Mouse (Mus musculus) stomach, embryonic 16.5 days (tissue): ENCODE data around the gene Pcbp2. TPM values are rescaled to one million over a fixed set of nuclear protein-coding genes. Genes with fewer than 3 reads are reported as not detected.

Experiments used
- ATAC-seq: fragments of 200-750 bp; cut with Nextera tagmentation; 2 replicates; pipeline ENCODE4 v1.8.0; 2017; ENCODE audit warnings: moderate number of reproducible peaks, moderate TSS enrichment; ENCODE audit not compliant: insufficient read depth, low FRiP score
- H3K27ac ChIP-seq: fragments of 300-500 bp; sonication (generic); 2 replicates; pipeline ENCODE4 v1.5.1; 2014; ENCODE audit warnings: low read length
- H3K27me3 ChIP-seq: fragments of 300-500 bp; sonication (generic); 2 replicates; pipeline ENCODE4 v1.6.1; 2014; ENCODE audit warnings: low read length, control low read depth, mixed read lengths; ENCODE audit not compliant: control insufficient read depth, insufficient read depth
- H3K36me3 ChIP-seq: fragments of 300-500 bp; sonication (generic); 2 replicates; pipeline ENCODE4 v1.6.1; 2014; ENCODE audit warnings: low read length; ENCODE audit not compliant: control insufficient read depth, insufficient read depth
- H3K4me1 ChIP-seq: fragments of 300-500 bp; sonication (generic); 2 replicates; pipeline ENCODE4 v1.6.1; 2014; ENCODE audit warnings: low read length, control low read depth, mixed read lengths; ENCODE audit not compliant: control insufficient read depth, insufficient read depth
- H3K4me2 ChIP-seq: fragments of 300-500 bp; sonication (generic); 2 replicates; pipeline ENCODE4 v1.6.1; 2014; ENCODE audit warnings: low read depth, low read length, mixed read lengths
- H3K4me3 ChIP-seq: fragments of 300-500 bp; sonication (generic); replicated peaks from 2 replicates; pipeline ENCODE4 v1.5.1; 2014; ENCODE audit warnings: mild to moderate bottlenecking, low read length
- H3K9ac ChIP-seq: fragments of 300-500 bp; sonication (generic); 2 replicates; pipeline ENCODE4 v1.6.1; 2014; ENCODE audit warnings: low read length
- H3K9me3 ChIP-seq: fragments of 300-500 bp; sonication (generic); replicated peaks from 2 replicates; pipeline ENCODE4 v1.6.1; 2016; ENCODE audit warnings: low read length, control low read depth; ENCODE audit not compliant: control insufficient read depth
- WGBS: fragments of 180-500 bp; shearing (Covaris S2); extraction: QIAGEN DNeasy Blood & Tissue Kit; methylation state at CpG from one replicate; pipeline ENCODE4 v1.1.7; 2014; 5-methylcytosine and 5-hydroxymethylcytosine counted together
- polyA plus RNA-seq: library from polyadenylated mRNA; unstranded; fragments of >200 nt; fragmentation: Nextera tagmentation; extraction: Ambion mirVana; gene quantifications from 2 replicates; pipeline ENCODE4 v1.2.1, GENCODE M21; 2015

Gene Pcbp2
- polyA plus RNA-seq, 1 experiment from 2014 or later, result 166 TPM

DNA sequence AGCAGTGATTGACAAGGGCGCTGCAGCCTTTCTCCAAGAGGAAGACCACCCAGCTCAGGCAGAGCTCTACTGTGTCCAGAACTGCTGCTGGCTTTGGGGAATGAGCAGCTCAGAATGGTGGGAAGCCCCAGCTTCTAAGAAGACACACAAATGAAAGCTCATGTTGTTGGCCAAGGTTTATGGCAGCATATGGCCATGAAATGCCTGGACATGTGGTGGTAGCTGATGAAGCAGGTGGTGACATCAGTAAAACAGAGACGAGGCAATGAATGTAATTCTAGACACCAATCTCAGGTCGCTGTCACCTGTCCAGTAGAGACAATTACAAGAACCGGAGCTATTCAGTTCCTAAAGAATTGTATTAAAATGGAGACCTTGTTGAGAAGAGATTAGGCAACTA is 74.5 kb downstream of the Pcbp2 start:
- no peak for ATAC-seq
- Histone ChIP-seq H3K36me3 (peaks cover 28% of the 10 kb centered on the region), H3K4me3 (no peak overlapping the region), H3K4me1 (no peaks in the 10 kb centered on the region), H3K9ac (no peak overlapping the region), H3K9me3 (no peaks in the 10 kb centered on the region), H3K27me3 (no peaks in the 10 kb centered on the region), H3K27ac (no peak overlapping the region), H3K4me2 (no peak overlapping the region)
- 93% methylated on average over 4 of the region's 4 CpGs for WGBS

DNA sequence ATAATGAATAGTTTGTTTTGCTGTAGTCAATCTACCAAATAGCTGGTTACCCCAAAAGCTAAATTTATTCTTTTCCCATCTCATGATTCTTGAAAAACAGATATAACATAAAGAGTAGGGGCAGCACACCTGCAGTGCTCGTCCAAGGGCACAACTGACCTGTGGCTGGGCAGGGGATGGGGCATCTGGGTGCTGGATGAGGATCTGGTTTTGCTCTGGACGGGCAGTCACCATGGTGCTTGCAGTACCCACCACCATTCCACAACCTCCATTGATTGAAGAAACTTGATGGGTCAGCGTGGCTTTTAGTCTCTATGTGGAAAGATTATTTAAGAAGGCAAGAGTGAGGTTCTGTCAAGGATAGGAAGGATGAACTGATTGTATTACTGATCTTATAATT is 75.9 kb downstream of the Pcbp2 start:
- Histone ChIP-seq H3K27me3 (no peaks in the 10 kb centered on the region), H3K9me3 (no peaks in the 10 kb centered on the region), H3K4me2 (no peak overlapping the region), H3K9ac (no peak overlapping the region), H3K27ac (no peak overlapping the region), H3K4me1 (no peaks in the 10 kb centered on the region), H3K36me3 (peaks cover 32% of the 10 kb centered on the region), H3K4me3 (no peak overlapping the region)
- no peak for ATAC-seq
- 92% methylated on average over 3 of the region's 3 CpGs for WGBS

DNA sequence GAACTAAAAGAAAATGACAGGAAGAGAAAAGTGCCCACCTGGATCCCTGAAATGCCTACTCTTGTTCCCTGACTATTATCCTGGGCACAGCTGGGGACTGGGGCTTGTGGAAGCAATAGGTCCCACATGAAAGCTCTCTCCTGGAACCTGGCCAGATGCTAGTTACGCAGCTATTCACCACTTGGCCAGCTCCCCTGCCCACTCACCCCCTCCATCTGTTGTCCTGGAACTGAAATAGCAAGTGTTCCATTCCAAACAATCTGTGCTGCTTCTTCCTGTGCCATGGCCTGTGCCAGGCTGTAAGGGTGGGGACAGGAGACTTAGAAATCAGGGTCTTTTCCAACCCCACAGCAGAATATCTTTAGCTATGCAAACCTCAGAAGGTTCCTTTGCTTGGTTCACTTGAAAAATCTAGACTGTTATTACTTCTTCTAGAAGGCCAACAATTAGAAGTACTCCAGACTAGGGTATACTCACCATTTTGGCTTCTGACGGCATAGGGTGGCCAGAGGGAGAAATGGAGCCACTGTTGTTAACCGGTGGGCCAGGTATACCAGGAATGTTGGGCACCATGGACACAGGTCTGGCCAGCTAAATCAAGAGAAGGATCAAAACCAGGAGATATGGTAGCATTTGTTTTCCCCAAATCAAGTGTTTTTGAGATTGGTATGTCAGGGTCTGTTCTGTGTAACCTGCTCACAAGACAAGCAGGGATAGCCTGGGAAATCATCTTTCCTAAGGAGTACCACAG is 76.5 kb downstream of the Pcbp2 start:
- Histone ChIP-seq H3K4me2 (no peak overlapping the region), H3K9me3 (no peaks in the 10 kb centered on the region), H3K4me3 (no peak overlapping the region), H3K9ac (no peak overlapping the region), H3K27ac (no peak overlapping the region), H3K27me3 (no peaks in the 10 kb centered on the region), H3K4me1 (no peaks in the 10 kb centered on the region), H3K36me3 (peaks cover 30% of the 10 kb centered on the region)
- WGBS, result 83% methylated on average over 3 of the region's 3 CpGs
- no peak for ATAC-seq

DNA sequence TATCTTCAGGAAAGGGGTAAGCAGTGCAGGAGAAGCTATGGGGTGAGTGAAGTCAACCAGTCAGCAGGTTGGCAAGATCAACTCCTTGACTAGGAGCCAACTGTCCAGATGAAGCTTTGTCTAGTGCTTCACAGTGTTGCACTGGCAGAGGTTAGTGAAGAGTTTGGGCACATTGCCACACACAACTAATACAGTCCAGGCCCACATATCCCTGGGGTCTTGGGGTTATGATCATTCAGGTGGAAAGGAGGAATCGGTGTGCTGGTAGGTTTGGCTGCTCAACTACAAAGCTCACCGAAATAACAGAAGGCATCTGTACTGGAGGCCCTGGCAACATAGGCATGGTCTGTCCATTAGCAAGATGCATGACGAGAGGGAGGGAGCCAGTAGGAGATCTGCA is 77.1 kb downstream of the Pcbp2 start:
- Histone ChIP-seq H3K27ac (no peak overlapping the region), H3K4me1 (no peaks in the 10 kb centered on the region), H3K9ac (no peak overlapping the region), H3K9me3 (no peaks in the 10 kb centered on the region), H3K4me3 (no peak overlapping the region), H3K4me2 (no peak overlapping the region), H3K36me3 (peaks cover 30% of the 10 kb centered on the region), H3K27me3 (no peaks in the 10 kb centered on the region)
- 93% methylated on average over 3 of the region's 3 CpGs for WGBS
- ATAC-seq, result no peak

Other genes with a start within 250 kb of the Pcbp2 start
- 5.6 and 6.3 TPM in 2 replicates for gene Itgb7, start 238.6 kb upstream of the Pcbp2 start, polyA plus RNA-seq
- gene Rarg, start 213.0 kb upstream of the Pcbp2 start, polyA plus RNA-seq, result 41.2 and 48.6 TPM in 2 replicates
- 0.16 and 0.28 TPM in 2 replicates for gene Gm9918, start 200.0 kb upstream of the Pcbp2 start, polyA plus RNA-seq
- gene Mfsd5, start 191.1 kb upstream of the Pcbp2 start, polyA plus RNA-seq, result 71.5 and 83.5 TPM in 2 replicates
- gene Espl1, start 174.3 kb upstream of the Pcbp2 start, polyA plus RNA-seq, result 17.9 and 21.9 TPM in 2 replicates
- 305 and 321 TPM in 2 replicates for gene Pfdn5, start 144.4 kb upstream of the Pcbp2 start, polyA plus RNA-seq
- gene Myg1, start 138.8 kb upstream of the Pcbp2 start, polyA plus RNA-seq, result 80.7 and 81.8 TPM in 2 replicates
- 55.4 and 57.0 TPM in 2 replicates for gene Aaas, start 119.8 kb upstream of the Pcbp2 start, polyA plus RNA-seq
- gene Sp7, start 103.4 kb upstream of the Pcbp2 start, polyA plus RNA-seq, result 1.3 TPM in 2 replicates
- 9.5 and 10.3 TPM in 2 replicates for gene Sp1, start 64.4 kb upstream of the Pcbp2 start, polyA plus RNA-seq
- 0.68 and 2.5 TPM in 2 replicates for gene Amhr2, start 25.2 kb upstream of the Pcbp2 start, polyA plus RNA-seq
- 131 and 157 TPM in 2 replicates for gene Prr13, start 11.5 kb upstream of the Pcbp2 start, polyA plus RNA-seq
- not detected in 2 replicates for gene Gm10337, start 33.2 kb downstream of the Pcbp2 start, polyA plus RNA-seq
- 14.3 and 15.1 TPM in 2 replicates for gene Map3k12, start 46.5 kb downstream of the Pcbp2 start, polyA plus RNA-seq
- 84.0 and 87.0 TPM in 2 replicates for gene Tarbp2, start 47.7 kb downstream of the Pcbp2 start, polyA plus RNA-seq
- 2.0 and 3.6 TPM in 2 replicates for gene Npff, start 54.4 kb downstream of the Pcbp2 start, polyA plus RNA-seq
- gene Gm28047, start 154.5 kb downstream of the Pcbp2 start, polyA plus RNA-seq, result not detected in 2 replicates
- 40.6 and 40.8 TPM in 2 replicates for gene Atf7, start 154.9 kb downstream of the Pcbp2 start, polyA plus RNA-seq
- 53.3 and 54.2 TPM in 2 replicates for gene Atp5g2, start 201.8 kb downstream of the Pcbp2 start, polyA plus RNA-seq